Mouse (Mus musculus) liver, embryonic 14.5 days (tissue): ENCODE data around the gene Pde4b.

Experiments
- CTCF ChIP-seq: IDR thresholded peaks from 2 replicates; pipeline ENCODE4 v1.5.1; 2016; ENCODE audit warnings: antibody characterized with exemption, low read depth, control low read depth
- EP300 ChIP-seq: IDR thresholded peaks from 2 replicates; pipeline ENCODE4 v1.6.1; 2016; ENCODE audit warnings: antibody characterized with exemption, low read depth

GRCm38 (mm10) chr4:102579051-102579450 is 491.7 kb downstream of the Pde4b start:
- TF ChIP-seq CTCF (no peak), EP300 (no peak)
